Mouse (Mus musculus) liver, embryonic 13.5 days (tissue): ENCODE data around the gene Lgr5. TPM values are rescaled to one million over a fixed set of nuclear protein-coding genes. Genes with fewer than 3 reads are reported as not detected.
A peak's percentile ranks its signal among the peaks of the same experiment; 100 is the strongest.

Source experiments
- ATAC-seq: fragments of 200-750 bp; cut with Nextera tagmentation; 2 replicates; pipeline ENCODE4 v1.8.0; 2017; ENCODE audit warnings: low read depth, mild to moderate bottlenecking, moderate number of reproducible peaks, moderate library complexity
- DNase-seq: peaks from one replicate; pipeline ENCODE4 v3.0.0; 2022
- H3K27ac ChIP-seq: fragments of 300-500 bp; sonication (generic); 2 replicates; pipeline ENCODE4 v1.5.1; 2015; ENCODE audit warnings: moderate library complexity, mild to moderate bottlenecking, inconsistent platforms
- H3K27me3 ChIP-seq: fragments of 300-500 bp; sonication (generic); 2 replicates; pipeline ENCODE4 v1.6.1; 2015; ENCODE audit warnings: mild to moderate bottlenecking, inconsistent platforms
- H3K36me3 ChIP-seq: fragments of 300-500 bp; sonication (generic); 2 replicates; pipeline ENCODE4 v1.6.1; 2015; ENCODE audit warnings: mild to moderate bottlenecking, inconsistent platforms
- H3K4me1 ChIP-seq: fragments of 300-500 bp; sonication (generic); replicated peaks from 2 replicates; pipeline ENCODE4 v1.6.1; 2015; ENCODE audit warnings: inconsistent platforms
- H3K4me2 ChIP-seq: fragments of 300-500 bp; sonication (generic); 2 replicates; pipeline ENCODE4 v1.6.1; 2015; ENCODE audit warnings: inconsistent platforms, mild to moderate bottlenecking, moderate library complexity
- H3K4me3 ChIP-seq: fragments of 300-500 bp; sonication (generic); replicated peaks from 2 replicates; pipeline ENCODE4 v1.5.1; 2015; ENCODE audit warnings: mild to moderate bottlenecking, inconsistent platforms
- H3K9ac ChIP-seq: fragments of 300-500 bp; sonication (generic); 2 replicates; pipeline ENCODE4 v1.6.1; 2015; ENCODE audit warnings: mild to moderate bottlenecking, inconsistent platforms
- H3K9me3 ChIP-seq: fragments of 300-500 bp; sonication (generic); replicated peaks from 2 replicates; pipeline ENCODE4 v1.6.1; 2016; ENCODE audit warnings: inconsistent platforms
- WGBS: fragments of 180-500 bp; shearing (Covaris S2); methylation state at CpG from one replicate; pipeline ENCODE4 v1.1.7; 2015; ENCODE audit not compliant: insufficient replicate concordance; 5-methylcytosine and 5-hydroxymethylcytosine counted together
- polyA plus RNA-seq: library from polyadenylated mRNA; unstranded; fragments of >200 nt; fragmentation: Nextera tagmentation; extraction: Ambion mirVana; gene quantifications from 2 replicates; pipeline ENCODE4 v1.2.1, GENCODE M21; 2015

Lgr5 gene
- polyA plus RNA-seq, 1 experiment from 2014 or later = 2.1 TPM

- Histone ChIP-seq H3K27ac (peak overlapping the region; percentile 43), H3K4me3 (peak overlapping the region; percentile 50), H3K4me2 (peak overlapping the region; percentile 59), H3K4me1 (peaks cover 13% of the 10 kb centered on the region; the same call in 1 of the 2 replicates), H3K27me3 (peaks cover 66% of the 10 kb centered on the region), H3K36me3 (no peaks in the 10 kb centered on the region), H3K9me3 (no peaks in the 10 kb centered on the region), H3K9ac (no peak overlapping the region)
- DNase-seq (no peak), ATAC-seq (peak; percentile 70)
- whole genome bisulfite sequencing = under 1% methylated on average over 41 of the region's 41 CpGs
Measured at GRCm38 (mm10) chr10:115586246-115587231, 1.0 kb downstream of the Lgr5 start.

- H3K27ac ChIP-seq = no peak overlapping the region
- H3K4me2 ChIP-seq = peak overlapping the region; percentile 59
- peaks cover 13% of the 10 kb centered on the region; the same call in 1 of the 2 replicates for H3K4me1 ChIP-seq
- WGBS = 2% methylated on average over 21 of the region's 21 CpGs
- no peak overlapping the region for H3K9ac ChIP-seq
- H3K36me3 ChIP-seq = no peaks in the 10 kb centered on the region
- H3K27me3 ChIP-seq = peaks cover 66% of the 10 kb centered on the region
- ATAC-seq (no peak), DNase-seq (no peak)
- peak overlapping the region; percentile 50 for H3K4me3 ChIP-seq
- no peaks in the 10 kb centered on the region for H3K9me3 ChIP-seq
Measured at GRCm38 (mm10) chr10:115585491-115586245, 1.9 kb downstream of the Lgr5 start.

- no peak for ATAC-seq
- Histone ChIP-seq H3K9ac (no peak overlapping the region), H3K27ac (no peak overlapping the region), H3K9me3 (no peaks in the 10 kb centered on the region), H3K36me3 (no peaks in the 10 kb centered on the region), H3K4me2 (0 out of 2 replicates have a peak overlapping the region, but pooled peaks have one; percentile 59), H3K4me1 (peaks cover 13% of the 10 kb centered on the region; the same call in 1 of the 2 replicates), H3K27me3 (peaks cover 59% of the 10 kb centered on the region), H3K4me3 (no peak overlapping the region)
- WGBS = 20% methylated on average over 13 of the region's 14 CpGs
- no peak for DNase-seq
Measured at GRCm38 (mm10) chr10:115584656-115585055, 2.9 kb downstream of the Lgr5 start.

GRCm38 (mm10) chr10:115583071-115583470 lies 4.5 kb downstream of the Lgr5 start:
- H3K27me3 ChIP-seq = peaks cover 44% of the 10 kb centered on the region

GRCm38 (mm10) chr10:115581971-115582370 lies 5.6 kb downstream of the Lgr5 start:
- Histone ChIP-seq H3K9ac (no peak overlapping the region), H3K4me2 (no peak overlapping the region), H3K36me3 (no peaks in the 10 kb centered on the region), H3K4me1 (peaks cover 6% of the 10 kb centered on the region; the same call in 1 of the 2 replicates), H3K27me3 (peaks cover 33% of the 10 kb centered on the region), H3K9me3 (no peaks in the 10 kb centered on the region), H3K4me3 (no peak overlapping the region), H3K27ac (no peak overlapping the region)
- ATAC-seq (no peak), DNase-seq (no peak)
- WGBS = 54% methylated on average over 9 of the region's 9 CpGs

More at GRCm38 (mm10) chr10:115583071-115583470, 4.5 kb downstream of the Lgr5 start:
- H3K9me3 ChIP-seq = no peaks in the 10 kb centered on the region
- DNase-seq = no peak
- WGBS = 57% methylated on average over 3 of the region's 3 CpGs
- H3K9ac ChIP-seq = no peak overlapping the region
- no peak overlapping the region for H3K27ac ChIP-seq
- H3K36me3 ChIP-seq = no peaks in the 10 kb centered on the region
- peaks cover 13% of the 10 kb centered on the region; the same call in 1 of the 2 replicates for H3K4me1 ChIP-seq
- no peak overlapping the region for H3K4me3 ChIP-seq
- no peak overlapping the region for H3K4me2 ChIP-seq
- ATAC-seq = no peak

- Histone ChIP-seq H3K27ac (no peak overlapping the region), H3K36me3 (no peaks in the 10 kb centered on the region), H3K27me3 (peaks cover 9% of the 10 kb centered on the region), H3K4me1 (no peaks in the 10 kb centered on the region), H3K4me2 (no peak overlapping the region), H3K9ac (no peak overlapping the region), H3K4me3 (no peak overlapping the region), H3K9me3 (no peaks in the 10 kb centered on the region)
- no peak for ATAC-seq
- 52% methylated on average over 7 of the region's 7 CpGs for WGBS
- no peak for DNase-seq
Measured at GRCm38 (mm10) chr10:115579494-115579893, 8.1 kb downstream of the Lgr5 start.

GRCm38 (mm10) chr10:115579076-115579475 lies 8.5 kb downstream of the Lgr5 start:
- Histone ChIP-seq H3K9me3 (no peaks in the 10 kb centered on the region), H3K27me3 (peaks cover 5% of the 10 kb centered on the region), H3K4me1 (no peaks in the 10 kb centered on the region), H3K27ac (no peak overlapping the region), H3K4me3 (no peak overlapping the region), H3K36me3 (no peaks in the 10 kb centered on the region), H3K9ac (no peak overlapping the region), H3K4me2 (no peak overlapping the region)
- ATAC-seq (no peak), DNase-seq (no peak)
- WGBS = 73% methylated on average over 7 of the region's 7 CpGs

- Histone ChIP-seq H3K27me3 (no peaks in the 10 kb centered on the region), H3K4me3 (no peak overlapping the region), H3K4me2 (no peak overlapping the region), H3K27ac (no peak overlapping the region), H3K36me3 (no peaks in the 10 kb centered on the region), H3K4me1 (no peaks in the 10 kb centered on the region), H3K9ac (no peak overlapping the region), H3K9me3 (no peaks in the 10 kb centered on the region)
- DNase-seq = no peak
- ATAC-seq = no peak
- WGBS = 55% methylated on average over 3 of the region's 3 CpGs
Measured at GRCm38 (mm10) chr10:115571734-115572440, 15.7 kb downstream of the Lgr5 start.

GRCm38 (mm10) chr10:115571317-115571716 lies 16.3 kb downstream of the Lgr5 start:
- Histone ChIP-seq H3K9ac (no peak overlapping the region), H3K27me3 (no peaks in the 10 kb centered on the region), H3K4me2 (no peak overlapping the region), H3K4me1 (no peaks in the 10 kb centered on the region), H3K36me3 (no peaks in the 10 kb centered on the region), H3K9me3 (no peaks in the 10 kb centered on the region), H3K4me3 (no peak overlapping the region), H3K27ac (no peak overlapping the region)
- no peak for ATAC-seq
- no peak for DNase-seq
- WGBS = 88% methylated on average over 6 of the region's 6 CpGs

GRCm38 (mm10) chr10:115570577-115570976 lies 17.0 kb downstream of the Lgr5 start:
- Histone ChIP-seq H3K36me3 (no peaks in the 10 kb centered on the region), H3K27me3 (no peaks in the 10 kb centered on the region), H3K4me2 (no peak overlapping the region), H3K27ac (no peak overlapping the region), H3K9ac (no peak overlapping the region), H3K9me3 (no peaks in the 10 kb centered on the region), H3K4me1 (no peaks in the 10 kb centered on the region), H3K4me3 (no peak overlapping the region)
- DNase-seq = no peak
- WGBS = 58% methylated on average over 2 of the region's 2 CpGs
- no peak for ATAC-seq
